ENCODE assay signal across 23 mouse cellular contexts in genomic region chr3:116961354-116962142, GRCm38 (mm10). TPM values are rescaled to one million over a fixed set of nuclear protein-coding genes. Genes with fewer than 3 reads are reported as not detected.
"Had no signal": no experiment of that assay in that cellular context is flagged by ENCODE, and none has a peak within 500 bp of the region (broad histone marks: within the 10 kb centered on the region; RNA-seq: fewer than 3 reads in every experiment).

No protein-coding gene starts in this region.

- H3K9ac ChIP-seq: liver, embryonic 13.5 days; liver, postnatal 0 days; lung, embryonic 15.5 days; neural tube, embryonic 15.5 days had no signal

- H3K4me1 ChIP-seq: limb, embryonic 10.5 days; liver, embryonic 13.5 days; neural tube, embryonic 15.5 days had no signal

- H3K36me3 ChIP-seq: limb, embryonic 10.5 days; liver, embryonic 13.5 days; lung, embryonic 15.5 days; neural tube, embryonic 15.5 days had no signal

- DNase-seq: kidney, adult 8-10 months; kidney, postnatal 4 days; liver, embryonic 13.5 days; liver, postnatal 0 days; lung, postnatal 14 days; midbrain, embryonic 14.5 days; right cerebral cortex, adult 18-20 months; right cerebral cortex, postnatal 25 days; thymus, postnatal 4 days had no signal

- H3K27ac ChIP-seq: kidney, postnatal 0 days; left cerebral cortex, adult 2 months; limb, embryonic 10.5 days; liver, embryonic 13.5 days; lung, embryonic 15.5 days; neural tube, embryonic 15.5 days; stomach, postnatal 0 days had no signal

- H3K27me3 ChIP-seq: liver, embryonic 13.5 days; lung, embryonic 15.5 days; neural tube, embryonic 15.5 days had no signal

- H3K4me3 ChIP-seq: left cerebral cortex, adult 2 months; limb, embryonic 10.5 days; liver, embryonic 13.5 days; lung, embryonic 15.5 days; myocyte; neural tube, embryonic 15.5 days had no signal

RNA-seq across cellular contexts. Expression of gene 4930455H04Rik, which starts 6.5 kb away (rescaled TPM):
- total RNA-seq: layer of hippocampus, postnatal 25 days; left cerebral cortex, adult 2 months; left cerebral cortex, postnatal 14 days; megakaryocyte-erythroid progenitor cell, adult 5-6 weeks had no signal
- polyA plus RNA-seq: kidney, postnatal 0 days; limb, embryonic 10.5 days; limb, embryonic 14.5 days; liver, embryonic 13.5 days; liver, postnatal 0 days; lung, embryonic 15.5 days; midbrain, embryonic 14.5 days; myocyte; neural tube, embryonic 11.5 days; neural tube, embryonic 15.5 days; small intestine, adult 2 months; thymus, postnatal 0 days had no signal

RNA-seq across cellular contexts. Expression of gene Palmd, which starts 7.2 kb away (rescaled TPM):
- total RNA-seq: megakaryocyte-erythroid progenitor cell, adult 5-6 weeks had no signal
